Mouse (Mus musculus): Measurements from ENCODE around the gene Lrrfip1. TPM values are rescaled to one million over a fixed set of nuclear protein-coding genes. Genes with fewer than 3 reads are reported as not detected.

Lrrfip1 gene
- 10 to 100 TPM; 68.3 to 69.9 TPM for total RNA-seq (2021)
- long read RNA-seq, partial matches to known transcripts: 4 of 27 reads
- long read RNA-seq, other reads (novel, unspliced or antisense): 23 of 27 reads

DNA sequence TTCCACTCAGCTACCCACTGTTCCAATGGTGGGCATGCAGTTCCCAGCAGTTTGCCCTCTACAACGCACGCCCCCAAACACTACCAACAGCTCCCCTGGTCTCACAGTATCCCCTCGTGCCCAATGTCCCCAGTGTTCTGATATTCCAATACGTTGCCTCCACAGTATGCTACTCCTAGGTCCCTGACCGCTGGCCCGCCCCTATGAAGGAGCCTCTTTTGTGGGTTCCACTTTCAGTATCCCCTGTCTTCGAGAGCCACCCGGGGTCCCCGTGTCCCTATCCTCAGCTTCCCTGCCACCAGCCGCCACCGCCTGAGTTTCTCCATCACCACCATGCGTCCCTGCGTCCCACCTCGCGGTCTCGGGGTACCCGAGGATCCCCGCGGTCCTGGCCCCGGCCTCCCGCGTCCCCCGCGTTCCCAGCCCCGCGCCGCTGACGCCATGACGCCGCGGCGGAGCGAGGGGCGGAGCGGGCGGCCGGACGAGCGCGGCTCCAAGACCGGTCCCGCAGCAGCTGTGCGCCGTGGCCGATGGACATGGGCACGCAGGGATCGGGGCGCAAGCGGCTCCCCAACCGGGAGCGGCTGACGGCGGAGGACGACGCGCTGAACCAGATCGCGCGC is at the start of gene Lrrfip1:
Lrrfip1 (plus strand) TSS at position 470 of the 623 bp plus-strand sequence.
- peak; percentile 52 to 67 for DNase-seq (ENCODE audit: low spot score in 2 of 2)

DNA sequence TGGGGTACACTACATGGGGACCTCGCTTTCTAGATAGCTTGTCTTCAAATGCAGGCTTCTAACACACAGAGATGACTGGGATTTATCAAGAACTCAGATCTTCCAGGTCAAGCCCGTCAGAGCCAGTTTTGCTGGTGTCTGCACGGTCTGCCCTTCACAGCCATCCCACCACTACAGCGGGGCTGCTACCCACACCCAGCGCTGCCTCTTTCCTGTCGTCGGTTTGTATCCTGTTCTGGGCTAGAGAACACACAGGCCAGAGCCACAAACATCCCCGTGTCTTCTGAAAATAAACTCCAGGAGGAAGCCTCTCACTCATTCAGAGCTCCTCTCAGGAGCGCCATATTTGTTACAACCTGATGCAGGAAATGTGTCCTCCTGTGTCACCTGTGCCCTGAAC is 49.2 kb upstream of the Lrrfip1 start:
- DNase-seq (ENCODE audit: low spot score in 2 of 2): no peak

DNA sequence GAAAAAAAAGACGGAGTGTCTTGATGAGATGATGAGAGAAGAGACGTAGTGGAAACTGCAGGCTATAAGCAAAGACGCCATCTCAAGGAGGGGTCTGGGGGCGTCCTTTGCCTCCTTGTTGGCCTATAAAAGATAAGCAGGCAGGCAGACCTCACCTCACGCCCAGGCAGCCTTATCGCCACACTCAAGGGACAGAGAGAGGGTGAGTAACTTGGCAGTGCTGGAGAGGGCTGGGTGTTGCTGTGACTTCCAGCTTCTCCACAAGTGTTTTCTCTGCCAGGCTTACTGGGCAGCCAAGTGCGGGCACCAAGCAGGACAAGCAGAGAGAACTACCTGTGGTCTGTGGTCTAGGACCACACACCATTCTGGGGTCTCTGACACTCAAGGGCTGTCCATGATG is 46.9 kb upstream of the Lrrfip1 start:
- no peak for DNase-seq (ENCODE audit: low spot score in 2 of 2)

DNA sequence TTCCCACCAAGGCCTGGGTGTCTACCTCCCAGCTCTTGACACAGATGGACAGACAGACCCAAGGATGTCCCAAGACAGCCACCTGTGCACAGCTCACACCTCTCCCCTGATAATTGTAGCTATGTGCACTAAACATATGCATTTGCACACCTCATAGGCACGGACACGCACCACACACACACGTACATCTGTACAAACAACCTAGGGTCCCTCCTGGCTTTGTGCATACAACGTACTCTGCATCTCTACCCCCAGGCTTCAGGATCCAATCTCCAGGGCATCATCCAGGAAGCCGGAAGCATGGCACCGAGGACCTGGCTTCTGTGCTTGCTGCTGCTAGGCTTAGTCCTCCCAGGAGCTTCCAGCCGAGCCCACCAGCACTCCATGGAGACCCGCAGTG is 45.7 kb upstream of the Lrrfip1 start, which contains the start of gene Prlh:
Prlh (plus strand) TSS at position 301 of the 400 bp plus-strand sequence.
- no peak for DNase-seq (ENCODE audit: low spot score in 2 of 2)

DNA sequence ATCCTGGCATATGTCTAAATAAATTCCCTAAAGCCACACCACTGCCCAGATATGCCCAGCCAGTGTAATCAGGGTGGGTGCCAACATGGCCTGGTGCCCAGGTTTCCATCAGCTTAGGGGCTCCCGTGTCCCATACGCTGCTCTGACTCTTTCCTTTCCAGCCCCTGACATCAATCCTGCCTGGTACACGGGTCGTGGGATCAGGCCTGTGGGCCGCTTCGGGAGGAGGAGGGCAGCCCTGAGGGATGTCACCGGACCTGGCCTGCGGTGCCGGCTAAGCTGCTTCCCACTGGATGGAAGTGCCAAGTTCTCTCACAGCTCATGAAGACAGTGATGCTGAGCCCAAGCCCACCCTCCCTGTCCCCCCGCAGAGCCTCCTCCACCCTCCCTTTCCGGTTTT is 44.8 kb upstream of the Lrrfip1 start:
- DNase-seq (ENCODE audit: low spot score in 2 of 2): no peak

DNA sequence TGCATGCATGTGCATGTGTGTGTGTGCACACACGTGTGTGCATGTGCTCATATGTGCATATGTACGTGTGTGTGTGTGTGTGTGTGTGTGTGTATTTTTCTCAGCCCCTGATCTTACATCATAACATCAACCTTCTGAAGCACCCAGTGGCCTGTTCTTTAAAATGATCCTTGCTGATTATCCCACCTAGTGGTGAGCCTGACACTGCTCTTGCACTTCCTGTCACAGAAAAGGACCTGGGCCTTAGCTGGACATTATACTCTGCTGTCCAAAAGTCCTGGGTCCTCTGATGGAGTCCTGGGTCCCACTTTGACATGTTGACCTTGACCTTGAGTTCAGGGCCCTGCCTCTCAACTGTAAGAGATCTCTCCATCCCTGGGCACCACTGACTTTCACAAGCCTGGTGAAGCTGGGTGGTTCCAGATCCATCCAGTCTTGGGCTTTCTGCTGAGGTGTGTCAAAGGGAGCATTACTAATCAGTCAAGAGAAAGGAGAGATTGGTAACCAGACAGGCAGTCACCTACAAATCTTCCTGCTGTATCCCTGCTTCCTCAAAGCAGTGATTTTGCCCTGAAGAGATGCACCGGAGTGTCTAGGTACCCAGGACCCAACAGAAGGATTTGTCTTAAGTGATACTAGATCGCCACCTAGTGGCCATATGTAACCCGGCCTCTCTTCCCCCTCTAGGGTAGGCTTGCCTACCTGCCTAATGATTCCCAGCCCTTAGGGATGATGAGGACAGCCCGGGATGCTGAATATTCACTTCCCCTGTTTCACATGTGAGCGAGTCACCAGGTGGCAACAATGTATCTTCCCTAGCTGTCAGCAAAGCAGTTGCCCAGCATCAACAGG is 42.1 kb upstream of the Lrrfip1 start:
- DNase-seq (ENCODE audit: low spot score in 2 of 2): peak in 1 of 2 experiments; percentile 86

DNA sequence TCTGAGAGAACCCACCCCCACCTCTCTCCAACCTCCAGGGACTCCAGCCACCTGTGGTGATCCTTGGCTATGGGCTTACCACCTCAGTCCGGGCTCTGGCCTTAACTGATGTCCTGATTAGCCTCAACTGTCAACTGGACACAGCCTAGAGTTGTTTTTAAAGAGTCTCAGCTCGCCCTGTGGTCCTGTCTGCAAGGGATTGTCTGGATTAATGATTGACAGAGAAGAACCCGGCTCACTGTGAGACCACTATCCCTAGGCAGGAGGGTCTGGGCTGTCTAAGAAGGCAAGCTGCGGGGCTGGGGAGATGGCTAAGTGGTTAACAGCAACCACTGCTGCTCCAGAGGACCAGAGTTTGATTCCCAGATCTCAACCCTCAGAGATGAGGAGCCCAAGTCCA is 36.0 kb upstream of the Lrrfip1 start:
- DNase-seq (ENCODE audit: low spot score in 2 of 2): no peak

DNA sequence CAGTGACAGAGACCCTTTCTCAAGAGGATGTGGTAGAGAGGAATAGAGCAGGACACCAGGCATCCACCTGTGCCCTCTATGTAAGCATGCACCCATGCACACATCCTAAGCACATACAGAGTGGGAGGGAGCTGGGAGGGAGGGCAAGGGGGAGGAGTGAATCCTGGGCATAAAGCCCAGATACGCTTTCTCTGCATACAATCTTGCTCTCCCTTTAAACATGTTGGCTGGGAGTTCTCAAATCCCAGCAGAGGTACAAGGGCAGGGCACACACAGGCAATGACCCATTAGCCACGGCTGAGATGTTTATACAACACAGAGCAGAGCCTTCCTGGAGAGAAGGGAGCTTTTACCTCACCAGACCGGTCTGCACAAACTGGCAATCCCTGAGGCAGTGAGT is 35.5 kb upstream of the Lrrfip1 start:
- no peak for DNase-seq (ENCODE audit: low spot score in 2 of 2)

DNA sequence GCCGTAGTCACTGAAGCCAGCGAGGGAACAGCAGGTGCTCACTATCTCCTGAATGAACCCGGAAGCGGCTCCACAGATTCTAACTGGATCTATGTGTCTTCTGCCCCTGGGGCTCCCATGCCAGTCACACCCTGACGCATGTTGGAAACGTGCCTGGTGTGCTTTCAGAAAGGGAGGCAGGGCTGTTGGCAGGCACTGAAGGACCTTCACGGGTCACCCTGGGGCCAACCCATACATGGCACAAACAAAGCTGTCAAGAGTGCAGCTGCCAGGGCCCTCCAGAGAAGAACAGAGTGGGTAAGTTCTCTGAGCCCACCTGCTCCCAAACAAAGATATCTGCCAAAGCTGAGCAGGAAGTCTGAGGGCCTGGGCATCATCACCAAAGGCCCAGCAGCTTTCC is 31.0 kb upstream of the Lrrfip1 start:
- no peak for DNase-seq (ENCODE audit: low spot score in 2 of 2)

DNA sequence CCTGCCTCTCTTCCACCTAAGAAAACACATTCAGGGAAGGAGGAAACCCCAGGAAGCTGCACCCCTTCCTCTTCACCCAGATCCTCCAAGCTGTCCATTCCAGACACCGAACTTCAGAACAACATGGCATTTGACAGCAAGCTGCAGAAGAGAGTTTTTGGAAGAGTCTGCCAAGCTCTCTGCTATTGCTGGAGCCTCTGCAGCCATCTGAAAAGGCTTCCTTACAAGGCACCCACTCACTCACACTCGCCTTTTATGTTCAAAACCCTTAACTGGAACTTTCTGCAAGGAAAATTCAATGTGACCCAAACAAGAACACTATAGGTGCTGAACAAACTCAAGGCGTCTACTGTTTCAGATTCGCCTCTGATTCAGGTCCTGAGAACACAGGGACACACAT is 29.9 kb upstream of the Lrrfip1 start:
- peak in 1 of 2 experiments; percentile 25 for DNase-seq (ENCODE audit: low spot score in 2 of 2)

DNA sequence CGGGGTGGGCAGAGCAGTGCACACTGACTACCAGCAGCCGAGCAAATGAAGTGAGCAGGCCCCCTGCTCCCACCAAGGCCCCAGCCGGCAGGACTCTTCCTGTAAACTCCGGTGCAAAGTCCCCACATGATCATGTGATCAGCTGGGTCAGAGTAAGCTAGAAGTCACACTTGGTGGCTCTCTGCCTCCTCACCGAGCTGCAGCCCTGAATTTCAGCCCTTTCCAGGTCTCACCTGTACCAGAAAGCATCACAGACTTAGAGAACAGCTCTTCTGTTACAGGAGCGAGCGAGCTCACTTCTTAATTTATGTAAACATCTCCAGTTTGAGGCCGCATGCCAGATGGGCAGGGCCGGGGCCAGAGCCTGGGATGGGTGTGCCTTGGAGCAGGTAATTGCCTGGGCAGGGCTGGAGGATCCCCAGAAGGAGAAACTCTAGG is 29.2 kb upstream of the Lrrfip1 start, which contains the start of gene Rab17:
Rab17 (minus strand) TSS at position 315 of the 438 bp plus-strand sequence.
- no peak for DNase-seq (ENCODE audit: low spot score in 2 of 2)

DNA sequence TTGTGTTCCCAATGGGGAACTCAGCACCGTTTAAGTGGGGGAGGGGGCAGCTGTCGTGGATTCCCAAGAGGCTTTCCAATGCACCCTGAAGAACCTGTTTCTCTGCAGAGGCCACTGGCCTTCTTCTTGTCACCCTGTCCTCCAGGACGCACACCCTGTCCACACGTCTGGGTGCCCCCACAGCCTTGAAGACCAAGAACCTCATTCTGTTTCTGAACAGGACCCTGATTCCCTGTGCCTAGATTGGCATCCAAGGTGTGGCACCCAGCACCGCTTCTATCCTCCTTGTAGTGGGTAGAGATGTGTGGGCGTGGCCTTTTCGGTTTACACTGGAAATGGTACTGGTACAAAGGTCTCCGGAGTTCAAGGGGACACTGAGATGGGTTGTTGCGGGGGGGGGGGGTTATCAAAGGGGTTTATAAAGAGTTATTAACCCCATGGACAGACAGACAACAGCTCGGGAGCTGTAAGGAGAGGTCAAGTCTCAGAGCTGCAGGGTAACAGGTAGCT is 28.6 kb upstream of the Lrrfip1 start:
- DNase-seq (ENCODE audit: low spot score in 2 of 2): no peak

DNA sequence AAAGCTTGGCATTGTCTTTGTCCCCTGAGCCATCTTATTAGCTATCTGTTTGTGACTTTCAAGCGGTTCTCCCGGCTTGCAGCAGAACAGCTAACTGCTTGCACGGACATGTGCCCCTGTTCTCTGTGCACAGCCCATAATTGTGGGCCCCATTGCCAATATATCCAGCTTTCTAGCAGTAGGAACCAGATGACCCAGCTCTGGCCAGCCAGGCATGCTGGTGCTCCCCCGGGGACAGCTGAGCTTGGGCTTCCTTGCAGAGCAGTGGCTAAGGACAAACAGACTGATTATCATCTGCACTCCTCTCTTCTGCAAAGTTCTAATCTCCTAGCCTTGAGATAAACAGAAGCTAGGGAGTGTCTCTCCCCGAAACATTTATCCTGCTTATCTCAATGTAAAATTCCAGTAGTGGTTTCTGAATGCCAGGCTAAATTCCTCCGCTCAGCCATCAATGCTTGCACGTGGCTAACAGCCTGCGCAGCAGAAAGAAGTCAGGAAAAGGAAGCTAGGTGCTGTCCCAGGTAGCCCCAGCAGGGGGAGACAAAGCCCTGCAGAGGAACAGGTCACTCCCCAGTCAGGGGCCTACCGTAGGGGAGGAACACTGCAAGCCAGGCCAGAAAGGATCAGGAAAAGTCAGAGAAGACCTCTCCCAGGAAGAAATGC is 25.5 kb upstream of the Lrrfip1 start:
- DNase-seq (ENCODE audit: low spot score in 2 of 2): peak; percentile 89 to 97

DNA sequence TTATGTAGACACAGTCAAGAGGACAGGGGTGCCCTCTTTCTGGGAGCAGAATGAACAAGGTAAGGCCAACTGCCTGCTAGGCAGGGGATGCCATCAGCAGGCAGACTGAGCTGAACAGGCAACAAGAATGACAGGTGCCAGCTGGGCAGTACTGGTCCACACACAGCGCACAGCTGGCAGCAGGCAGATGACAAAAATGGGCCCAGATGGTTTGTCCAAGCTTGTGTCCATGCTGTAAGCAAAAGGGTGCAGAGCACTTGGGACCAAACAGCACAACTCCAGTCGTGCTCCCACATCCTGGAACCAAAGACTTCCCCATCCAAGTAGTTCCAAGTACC is 25.0 kb upstream of the Lrrfip1 start:
- no peak for DNase-seq (ENCODE audit: low spot score in 2 of 2)

DNA sequence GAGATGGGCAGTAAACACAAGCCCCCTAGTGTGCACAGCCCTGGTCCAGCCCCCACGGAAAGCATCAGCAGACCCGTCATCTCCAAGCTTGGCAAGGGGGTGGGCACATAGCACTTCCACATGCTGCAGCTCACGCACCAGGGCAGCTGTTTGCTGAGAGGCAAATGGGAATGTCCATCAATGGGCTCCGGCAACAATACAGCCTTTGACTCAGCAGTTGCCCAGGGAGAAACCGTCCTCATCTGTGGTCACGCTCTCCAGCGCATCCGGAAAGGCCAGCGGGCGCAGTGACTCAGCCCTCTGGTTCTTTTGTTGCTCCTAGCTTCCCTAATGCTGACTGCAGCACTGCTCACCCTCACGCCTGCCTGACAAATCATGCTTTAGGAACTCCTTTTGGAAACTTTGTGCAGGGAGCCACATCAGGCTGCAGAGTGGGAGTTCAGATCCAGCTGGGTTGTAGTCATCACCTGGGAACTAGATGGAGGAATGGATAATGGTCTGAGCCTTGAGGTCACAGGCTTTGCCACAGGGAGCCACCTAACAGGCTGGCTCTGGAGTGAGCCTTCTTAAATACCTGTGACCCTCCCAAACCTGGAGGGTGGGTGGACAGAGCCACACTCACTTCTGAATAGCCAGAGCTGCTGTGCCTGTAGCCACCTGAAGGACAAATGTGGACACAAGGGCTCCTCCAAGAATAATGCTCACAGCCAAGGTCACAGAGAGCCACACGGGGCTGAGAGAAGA is 23.5 kb upstream of the Lrrfip1 start:
- DNase-seq (ENCODE audit: low spot score in 2 of 2): peak; percentile 56 to 75

DNA sequence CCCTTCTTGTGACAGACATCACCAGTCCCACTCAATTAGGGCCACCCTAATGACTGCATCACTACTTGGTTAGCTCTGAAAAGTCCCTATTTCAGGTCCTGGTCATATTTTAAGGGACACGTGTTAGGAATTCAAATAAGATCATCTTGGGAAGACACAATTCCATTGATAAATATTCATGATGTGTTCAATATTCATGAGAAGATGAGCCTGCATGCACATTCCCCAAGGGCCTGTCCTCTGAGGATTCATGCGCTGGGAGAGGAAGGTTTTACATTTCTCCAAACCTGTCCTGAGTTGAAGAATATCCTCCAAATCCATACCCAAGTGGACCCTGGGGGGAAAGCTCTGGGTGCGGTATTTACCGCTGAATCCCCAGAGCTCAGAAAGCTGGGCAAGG is 22.6 kb upstream of the Lrrfip1 start:
- DNase-seq (ENCODE audit: low spot score in 2 of 2): no peak

DNA sequence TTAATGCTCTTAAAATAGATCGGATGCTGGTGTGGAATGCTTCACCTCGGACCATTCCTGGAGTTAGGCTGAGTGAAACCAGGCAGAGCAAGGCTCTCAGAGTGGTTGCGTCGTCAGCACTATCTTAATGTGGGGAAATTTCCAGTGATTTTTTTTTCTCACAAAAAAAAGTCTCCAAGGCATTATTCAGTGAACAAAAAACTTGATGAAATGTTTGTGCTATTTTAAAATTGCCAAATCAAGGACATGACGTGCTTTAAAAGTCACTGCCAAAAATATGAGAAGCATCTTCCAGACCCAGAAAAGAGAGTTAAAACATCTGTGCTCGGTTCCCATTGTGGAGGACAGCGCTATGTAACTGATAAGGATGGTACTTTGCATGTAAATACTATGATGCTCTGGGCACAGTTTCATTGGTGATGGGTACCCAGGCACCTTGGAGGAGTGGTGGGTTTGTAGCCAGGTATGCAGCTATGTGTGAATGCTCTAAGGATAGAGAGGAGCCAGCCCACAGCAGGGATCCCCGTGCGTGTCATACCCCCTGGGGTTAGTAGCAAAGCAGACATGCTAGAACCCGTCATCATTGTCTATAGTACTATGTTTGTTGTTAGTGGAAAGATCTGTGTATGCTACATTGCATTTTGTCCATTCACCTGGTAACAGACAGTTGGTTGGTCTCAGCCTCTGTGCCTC is 17.8 kb upstream of the Lrrfip1 start:
- DNase-seq (ENCODE audit: low spot score in 2 of 2): no peak

DNA sequence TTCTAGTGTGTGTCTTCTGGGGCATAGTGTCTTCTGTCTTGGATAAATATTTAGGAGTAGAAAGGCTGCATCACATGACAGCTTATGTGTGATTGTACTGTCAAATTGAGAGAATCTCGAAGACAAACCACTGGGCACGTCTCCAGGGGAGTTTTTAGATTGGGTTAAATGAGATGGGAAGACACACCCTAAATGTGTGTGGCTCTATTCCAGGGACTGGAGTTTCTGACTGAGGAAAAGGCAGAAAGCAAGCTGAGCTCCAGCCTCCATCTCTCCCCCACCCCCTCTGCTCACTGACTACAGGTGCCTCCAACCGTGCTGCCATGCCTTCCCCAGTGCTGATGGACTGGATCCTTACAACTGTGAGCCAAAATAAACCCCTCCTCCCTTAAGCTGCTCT is 17.2 kb upstream of the Lrrfip1 start:
- DNase-seq (ENCODE audit: low spot score in 2 of 2): no peak

DNA sequence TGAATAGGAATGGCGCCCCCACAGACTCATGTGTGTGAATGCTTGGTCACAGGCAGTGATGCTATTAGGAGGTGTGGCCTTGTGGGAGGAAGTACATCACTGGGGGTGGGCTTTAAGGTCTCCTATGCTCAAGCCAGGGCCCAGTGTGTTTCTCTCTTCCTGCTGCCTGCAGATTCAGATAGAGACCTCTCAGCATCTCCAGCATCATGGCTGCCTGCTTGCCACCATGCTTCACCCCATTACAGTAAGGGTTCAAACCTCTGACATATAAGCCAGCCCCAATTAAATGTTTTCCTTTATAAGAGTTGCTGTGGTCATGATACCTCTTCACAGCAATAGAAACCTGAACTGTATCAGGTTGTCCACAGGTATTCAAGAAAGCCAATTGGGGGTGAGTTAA is 2.6 kb upstream of the Lrrfip1 start:
- no peak for DNase-seq (ENCODE audit: low spot score in 2 of 2)

DNA sequence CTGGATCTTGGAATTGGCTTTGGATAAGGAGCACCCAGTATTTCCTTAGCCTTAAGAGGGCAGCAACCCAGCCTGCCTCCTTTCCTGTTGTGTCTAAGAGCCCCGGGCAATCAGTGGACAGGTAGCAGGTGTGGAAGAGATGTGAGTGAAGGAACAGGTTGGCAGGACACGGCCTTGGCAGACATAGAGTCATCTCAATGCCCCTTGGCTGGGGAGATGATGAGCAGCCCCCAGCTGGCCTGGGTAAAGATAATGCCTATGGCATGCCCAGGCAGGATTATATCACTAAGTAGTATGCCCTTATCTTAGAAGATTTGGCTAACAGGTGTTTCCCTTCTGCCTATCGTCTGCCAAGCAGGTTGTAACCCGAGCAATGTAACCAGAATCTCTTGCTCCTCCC is 1.4 kb upstream of the Lrrfip1 start:
- no peak for DNase-seq (ENCODE audit: low spot score in 2 of 2)
